Mouse (Mus musculus) ES-Bruce4 (cell line): ENCODE results near the gene Tmem80.

ENCODE experiments used
- CTCF ChIP-seq: IDR thresholded peaks from one replicate; pipeline ENCODE4 v1.8.1; 2011; ENCODE audit warnings: low read depth, low read length
- POLR2A ChIP-seq: IDR thresholded peaks from one replicate; pipeline ENCODE4 v1.8.1; 2011; ENCODE audit warnings: low read length; ENCODE audit not compliant: insufficient read depth

- TF ChIP-seq CTCF: no peak
- TF ChIP-seq POLR2A: no peak
Observed at GRCm38 (mm10) chr7:141281442-141281841, 46.1 kb upstream of the Tmem80 start.
